Mouse (Mus musculus): ENCODE results near the gene Umad1.

The Umad1 gene

DNA sequence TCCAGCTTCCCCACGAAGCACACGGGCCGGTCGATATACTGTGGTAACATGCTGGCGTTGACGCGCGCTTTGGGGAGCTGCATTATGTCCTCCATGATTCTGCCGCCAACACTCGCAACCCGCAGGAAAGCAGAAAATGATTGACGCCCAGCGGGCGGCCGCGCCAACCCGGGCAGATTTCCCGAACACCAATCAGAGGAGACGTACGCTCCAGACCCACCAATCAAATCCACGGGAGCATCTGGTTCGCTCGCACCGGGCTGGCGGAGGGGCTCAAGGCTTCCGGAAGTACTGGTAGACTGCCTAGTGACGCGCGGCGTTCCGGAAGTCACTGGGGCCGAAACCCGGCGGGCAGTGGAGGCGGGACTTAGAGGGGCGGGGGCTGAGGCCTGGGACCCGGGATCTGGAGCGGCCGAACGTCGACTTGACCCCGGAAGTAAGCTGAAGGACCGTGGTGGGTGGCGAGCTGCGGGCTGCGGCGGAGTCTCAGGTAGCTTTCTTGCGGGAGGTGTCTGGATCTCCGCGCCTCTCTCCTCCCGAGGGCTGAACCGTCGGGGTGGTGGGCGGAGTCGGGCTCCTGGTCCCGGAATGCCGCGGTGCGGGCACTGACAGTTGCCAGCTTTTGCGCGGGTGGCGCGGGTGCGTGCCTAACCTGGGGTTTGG lies at the start of gene Umad1, which contains the start of the genes Rpa3 and Gm45062:
Gene Umad1 (plus strand): TSS at position 285 of the 663 bp plus-strand sequence.
Gene Rpa3 (minus strand): TSS at position 170 of the 663 bp plus-strand sequence.
Gene Gm45062 (plus strand): TSS at position 447 of the 663 bp plus-strand sequence.
- DNase-seq (ENCODE audit: low read depth, low spot score), result peak; percentile 97

DNA sequence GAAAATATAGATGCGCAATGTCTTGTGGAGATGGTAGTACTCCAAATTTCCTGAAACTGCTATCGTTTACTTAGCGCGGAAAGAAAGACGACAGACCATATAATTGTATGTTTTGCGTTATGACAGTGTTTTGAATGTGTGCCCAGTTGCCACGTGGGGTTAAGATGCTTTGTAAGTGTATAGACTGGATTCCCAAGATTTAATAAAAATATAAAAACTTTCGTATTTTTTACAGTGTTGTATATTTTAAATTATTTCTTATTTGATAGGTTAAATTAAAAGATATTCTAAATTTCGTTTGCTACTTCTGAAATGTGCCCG lies 49.3 kb upstream of the Umad1 start:
- no peak for DNase-seq (ENCODE audit: low read depth, low spot score)

DNA sequence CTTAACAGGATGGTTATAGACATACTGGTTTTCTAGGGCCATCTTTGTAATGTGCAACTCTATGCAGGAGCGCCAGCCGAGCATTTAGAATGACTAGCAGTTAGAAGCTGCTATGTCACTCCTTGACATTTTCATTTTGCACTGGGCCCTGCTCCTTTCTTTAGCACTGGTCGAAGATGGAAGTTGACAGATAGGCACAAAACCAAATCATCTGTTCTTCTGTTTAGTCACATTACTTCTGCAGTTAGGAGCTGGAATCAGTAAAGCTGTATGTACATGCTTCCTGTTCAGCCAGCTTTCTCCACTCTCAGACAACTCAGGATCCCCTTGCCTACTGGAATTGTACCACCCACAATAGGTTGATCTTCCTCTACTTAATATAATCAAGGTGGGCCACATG lies 48.4 kb upstream of the Umad1 start:
- DNase-seq (ENCODE audit: low read depth, low spot score), result peak; percentile 6

DNA sequence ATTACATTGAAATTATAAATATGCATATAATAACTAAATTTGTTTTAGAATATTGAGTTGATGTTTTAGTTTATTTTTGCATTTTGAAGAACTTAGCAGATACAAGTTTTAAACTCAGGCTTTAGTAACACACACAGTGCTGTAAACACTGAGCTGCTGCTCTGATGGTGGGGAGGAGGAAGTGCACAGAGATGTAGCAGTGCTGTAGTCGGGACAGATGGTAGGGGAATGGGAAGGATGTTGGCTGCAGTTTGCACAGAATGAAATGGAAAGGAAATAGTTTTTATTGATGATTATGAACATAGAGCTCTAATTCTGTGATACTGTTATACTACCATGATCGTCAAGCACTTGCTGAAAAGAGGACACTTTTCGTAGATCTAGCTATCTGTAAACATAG lies 32.1 kb upstream of the Umad1 start:
- DNase-seq (ENCODE audit: low read depth, low spot score), result no peak

- no peak for DNase-seq (ENCODE audit: low read depth, low spot score)
Measured at GRCm38 (mm10) chr6:8228596-8228995, 30.5 kb upstream of the Umad1 start.

GRCm38 (mm10) chr6:8258316-8258715 lies 772 bp upstream of the Umad1 start:
- no peak for DNase-seq (ENCODE audit: low read depth, low spot score)

GRCm38 (mm10) chr6:8259667-8260044 lies 568 bp downstream of the Umad1 start:
- DNase-seq (ENCODE audit: low read depth, low spot score), result no peak

DNA sequence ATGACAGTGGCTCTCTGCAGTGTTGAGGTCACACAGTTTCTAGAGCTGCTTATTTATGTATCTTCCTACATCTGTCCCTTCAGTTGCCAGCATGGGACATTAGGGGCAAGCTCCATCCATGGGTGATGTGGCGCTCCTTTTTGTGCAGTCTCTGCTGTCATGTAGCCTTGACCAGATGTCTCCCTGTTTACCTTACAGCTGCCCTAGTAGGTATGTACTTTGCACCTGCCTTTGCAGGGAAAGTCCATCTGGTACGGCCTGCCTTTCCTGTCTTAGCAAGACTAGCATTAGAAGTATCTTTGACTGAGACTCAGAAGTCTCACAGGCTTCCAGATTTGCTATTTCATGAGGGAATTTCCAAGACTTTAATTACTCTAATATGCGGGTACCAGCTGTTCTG lies 12.0 kb downstream of the Umad1 start:
- no peak for DNase-seq (ENCODE audit: low read depth, low spot score)

- DNase-seq (ENCODE audit: low read depth, low spot score), result peak; percentile 45
Measured at GRCm38 (mm10) chr6:8274387-8275054, 15.4 kb downstream of the Umad1 start.

DNA sequence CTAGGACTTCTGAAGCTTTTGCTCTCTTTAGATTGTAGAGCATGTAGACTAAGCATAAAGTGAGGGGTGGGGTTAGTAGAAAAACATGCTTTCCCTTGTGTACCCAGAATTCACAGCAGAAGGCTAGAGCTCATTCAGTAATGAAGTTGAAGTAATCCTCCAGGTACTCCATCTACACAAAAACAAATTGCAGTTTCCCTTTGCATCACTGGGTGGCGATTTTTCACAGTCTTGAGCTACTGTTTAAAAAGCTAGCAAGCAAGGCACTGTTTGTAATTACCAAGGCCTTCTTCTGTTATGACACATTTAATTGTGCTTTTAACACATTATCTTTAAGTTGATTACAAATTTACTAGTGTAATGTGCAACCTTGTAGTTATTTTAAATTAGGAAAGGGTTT lies 16.0 kb downstream of the Umad1 start:
- no peak for DNase-seq (ENCODE audit: low read depth, low spot score)

DNA sequence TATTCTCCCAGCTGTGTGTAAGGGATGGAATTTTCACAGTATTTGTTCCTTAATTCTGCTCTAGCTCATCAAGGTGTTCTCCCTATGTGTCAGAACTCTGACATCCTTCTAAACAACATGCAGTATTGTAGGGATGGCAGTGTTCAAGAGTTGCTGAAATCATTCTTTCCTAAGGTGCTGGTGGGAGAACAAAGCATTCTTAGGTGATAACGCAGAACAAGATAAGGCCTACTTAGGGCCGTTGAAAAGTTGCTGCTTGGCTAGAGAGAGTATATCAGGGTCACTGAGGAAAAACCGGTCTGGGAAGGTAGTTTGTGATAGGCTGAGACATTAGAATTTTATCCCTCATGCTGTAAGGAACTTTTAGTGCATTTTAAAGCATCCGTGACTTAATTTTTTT lies 17.3 kb downstream of the Umad1 start:
- no peak for DNase-seq (ENCODE audit: low read depth, low spot score)

DNA sequence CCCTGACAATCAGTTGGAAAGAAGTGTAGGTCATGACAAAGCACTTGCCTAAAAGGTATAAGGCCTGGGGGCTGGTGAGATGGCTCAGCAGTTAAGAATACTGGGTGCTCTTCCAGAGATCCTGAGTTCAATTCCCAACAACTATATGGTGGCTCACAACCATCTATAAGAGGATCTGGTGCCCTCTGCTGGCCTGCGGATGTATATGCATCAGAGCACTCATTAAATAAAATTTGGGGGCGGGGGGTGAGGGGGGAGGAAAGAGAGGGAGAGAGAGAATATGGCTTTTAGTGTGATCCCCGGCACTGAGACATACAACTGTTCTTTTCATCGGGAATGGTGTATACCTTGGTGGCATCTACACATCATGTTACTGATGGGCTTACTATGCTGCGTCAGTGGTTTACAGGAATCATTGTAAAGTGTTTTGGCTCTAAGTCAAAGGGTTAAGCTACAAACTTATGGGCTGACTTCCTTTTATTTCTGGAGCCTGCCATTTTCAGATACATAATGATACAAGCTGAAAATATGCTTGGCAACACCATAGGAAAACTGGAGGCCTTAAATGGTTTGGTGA lies 19.4 kb downstream of the Umad1 start:
- no peak for DNase-seq (ENCODE audit: low read depth, low spot score)

GRCm38 (mm10) chr6:8283255-8283654 lies 24.2 kb downstream of the Umad1 start:
- no peak for DNase-seq (ENCODE audit: low read depth, low spot score)

DNA sequence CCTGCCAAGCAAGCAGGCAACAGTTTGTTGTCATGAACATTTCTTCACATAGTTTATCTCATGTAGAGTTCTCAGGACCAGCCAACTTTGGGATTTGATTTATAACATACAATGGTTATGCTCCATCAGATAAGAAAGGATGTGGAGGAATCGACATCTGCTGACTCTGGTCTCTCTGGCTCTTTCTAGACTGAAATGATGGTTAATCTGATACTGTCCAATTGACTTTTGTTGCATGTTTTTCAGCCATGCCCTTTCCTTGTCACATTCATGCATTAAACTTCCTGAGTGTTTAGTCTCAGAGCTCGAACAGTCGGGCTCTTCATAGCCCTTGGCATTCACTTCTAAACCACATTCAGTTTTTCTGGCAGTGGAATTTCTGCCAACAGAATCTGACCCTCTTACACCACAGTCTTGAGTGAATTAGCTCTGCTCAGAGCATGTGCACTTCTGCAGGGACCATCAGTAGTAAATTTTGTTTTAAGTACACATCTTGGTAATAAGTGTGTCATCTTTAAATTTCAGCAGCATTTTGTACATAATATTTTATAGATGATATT lies 26.4 kb downstream of the Umad1 start:
- DNase-seq (ENCODE audit: low read depth, low spot score), result no peak

- no peak for DNase-seq (ENCODE audit: low read depth, low spot score)
Measured at GRCm38 (mm10) chr6:8286146-8286545, 27.1 kb downstream of the Umad1 start.

- no peak for DNase-seq (ENCODE audit: low read depth, low spot score)
Measured at GRCm38 (mm10) chr6:8288755-8289580, 29.9 kb downstream of the Umad1 start.

DNA sequence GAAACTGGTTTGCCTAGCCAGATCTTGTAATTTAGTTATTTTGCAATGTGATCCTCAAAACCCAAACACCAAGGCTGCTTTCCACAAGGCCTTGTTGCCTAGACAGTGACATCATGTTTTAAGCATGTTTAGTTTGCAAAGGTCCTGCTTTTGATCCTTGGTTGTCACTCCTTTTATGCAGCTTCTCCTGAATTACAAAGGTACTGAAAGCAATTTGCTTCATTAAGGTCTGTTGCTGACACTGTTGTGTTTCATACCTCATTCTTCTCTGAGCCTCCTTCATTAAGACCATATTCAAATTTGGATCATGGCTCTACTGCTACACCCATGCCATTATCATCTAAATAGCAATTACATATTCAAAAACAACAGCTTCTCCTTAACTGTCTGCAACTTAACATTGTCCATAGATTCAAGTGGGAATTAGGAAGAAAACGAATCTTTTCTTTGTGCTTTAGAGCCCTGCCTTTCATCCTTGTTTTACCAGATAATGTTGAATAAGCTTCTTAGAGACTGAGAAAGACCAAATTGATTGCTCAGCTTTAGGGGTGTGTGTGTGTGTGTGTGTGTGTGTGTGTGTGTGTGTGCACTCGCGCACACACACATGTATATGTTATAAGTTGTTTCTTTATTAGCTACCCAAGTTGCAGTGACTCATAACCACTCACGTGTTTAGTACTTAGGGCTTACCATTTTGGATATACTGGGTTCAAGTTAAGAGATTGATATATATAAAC lies 35.1 kb downstream of the Umad1 start:
- no peak for DNase-seq (ENCODE audit: low read depth, low spot score)

- DNase-seq (ENCODE audit: low read depth, low spot score), result no peak
Measured at GRCm38 (mm10) chr6:8299066-8299863, 40.2 kb downstream of the Umad1 start.

- DNase-seq (ENCODE audit: low read depth, low spot score), result no peak
Measured at GRCm38 (mm10) chr6:8307878-8308775, 49.0 kb downstream of the Umad1 start.

Measured in c-Kit-negative CD71-positive TER-119-positive erythroid progenitor cells, embryonic 14.5 days (primary cell).